Mouse (Mus musculus) hindbrain, embryonic 13.5 days (tissue): ENCODE data around the gene Acsm4. TPM values are rescaled to one million over a fixed set of nuclear protein-coding genes. Genes with fewer than 3 reads are reported as not detected.

ENCODE experiments used
- ATAC-seq: fragments of 200-750 bp; cut with Nextera tagmentation; 2 replicates; pipeline ENCODE4 v1.8.0; 2017; ENCODE audit warnings: moderate TSS enrichment; ENCODE audit not compliant: low FRiP score
- H3K27ac ChIP-seq: fragments of 300-500 bp; sonication (generic); 2 replicates; pipeline ENCODE4 v1.5.1; 2015; ENCODE audit warnings: inconsistent platforms, mild to moderate bottlenecking, moderate library complexity
- H3K27me3 ChIP-seq: fragments of 300-500 bp; sonication (generic); 2 replicates; pipeline ENCODE4 v1.6.1; 2015; ENCODE audit warnings: mild to moderate bottlenecking, inconsistent platforms
- H3K36me3 ChIP-seq: fragments of 300-500 bp; sonication (generic); 2 replicates; pipeline ENCODE4 v1.6.1; 2015; ENCODE audit warnings: mild to moderate bottlenecking, inconsistent platforms
- H3K4me1 ChIP-seq: fragments of 300-500 bp; sonication (generic); replicated peaks from 2 replicates; pipeline ENCODE4 v1.6.1; 2015; ENCODE audit warnings: inconsistent platforms
- H3K4me2 ChIP-seq: fragments of 300-500 bp; sonication (generic); 2 replicates; pipeline ENCODE4 v1.6.1; 2015; ENCODE audit warnings: inconsistent platforms, mild to moderate bottlenecking, moderate library complexity
- H3K4me3 ChIP-seq: fragments of 300-500 bp; sonication (generic); 2 replicates; pipeline ENCODE4 v1.5.1; 2015; ENCODE audit warnings: mild to moderate bottlenecking, inconsistent platforms
- H3K9ac ChIP-seq: fragments of 300-500 bp; sonication (generic); 2 replicates; pipeline ENCODE4 v1.6.1; 2015; ENCODE audit warnings: mild to moderate bottlenecking, inconsistent platforms
- H3K9me3 ChIP-seq: fragments of 300-500 bp; sonication (generic); 2 replicates; pipeline ENCODE4 v1.6.1; 2016; ENCODE audit warnings: inconsistent platforms
- WGBS: fragments of 180-500 bp; shearing (Covaris S2); methylation state at CpG from one replicate; pipeline ENCODE4 v1.1.7; 2015; 5-methylcytosine and 5-hydroxymethylcytosine counted together
- polyA plus RNA-seq: library from polyadenylated mRNA; unstranded; fragments of >200 nt; fragmentation: Nextera tagmentation; extraction: Ambion mirVana; gene quantifications from 2 replicates; pipeline ENCODE4 v1.2.1, GENCODE M21; 2015

The Acsm4 gene
- polyA plus RNA-seq, result not detected in 2 replicates

- Histone ChIP-seq H3K4me2 (no peak within 1 kb of the TSS), H3K9ac (no peak within 1 kb of the TSS), H3K9me3 (no peaks in the 10 kb centered on the region), H3K27ac (no peak within 1 kb of the TSS), H3K27me3 (no peaks in the 10 kb centered on the region), H3K4me3 (no peak within 1 kb of the TSS), H3K4me1 (no peaks in the 10 kb centered on the region), H3K36me3 (no peaks in the 10 kb centered on the region)
- 84% methylated on average over 5 of the region's 5 CpGs for WGBS
- ATAC-seq, result no peak
Observed at GRCm38 (mm10) chr7:119689726-119690125, at the start of gene Acsm4. Gene Acsm4, plus strand, starts transcription at chr7:119690026.

- Histone ChIP-seq H3K36me3 (no peaks in the 10 kb centered on the region), H3K9me3 (no peaks in the 10 kb centered on the region), H3K4me3 (no peak overlapping the region), H3K27ac (no peak overlapping the region), H3K27me3 (no peaks in the 10 kb centered on the region), H3K4me2 (no peak overlapping the region), H3K9ac (no peak overlapping the region), H3K4me1 (no peaks in the 10 kb centered on the region)
- ATAC-seq, result no peak
- 86% methylated on average over 5 of the region's 5 CpGs for WGBS
Observed at GRCm38 (mm10) chr7:119642307-119642706, 47.5 kb upstream of the Acsm4 start.

DNA sequence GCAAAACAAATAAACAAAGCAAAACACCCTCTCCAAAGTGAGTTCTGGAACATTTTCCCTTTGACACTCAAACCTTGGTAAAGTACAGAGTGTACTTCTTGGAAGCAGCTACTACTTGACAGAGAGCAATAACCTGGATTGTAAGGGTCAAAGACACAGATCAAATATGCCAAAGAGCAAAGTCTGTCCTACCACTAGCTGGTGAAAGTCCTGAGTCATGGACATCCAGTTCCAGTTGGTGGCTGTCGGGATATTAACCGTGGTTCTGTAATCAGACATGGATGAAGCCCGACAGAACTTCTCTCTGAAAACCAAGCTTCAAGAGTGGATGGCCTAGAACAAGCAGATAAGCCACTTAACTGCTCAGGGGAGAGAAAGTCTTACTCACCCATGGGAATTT lies 21.9 kb upstream of the Acsm4 start:
- Histone ChIP-seq H3K4me3 (no peak overlapping the region), H3K9me3 (no peaks in the 10 kb centered on the region), H3K4me1 (no peaks in the 10 kb centered on the region), H3K4me2 (no peak overlapping the region), H3K27ac (no peak overlapping the region), H3K36me3 (no peaks in the 10 kb centered on the region), H3K9ac (no peak overlapping the region), H3K27me3 (no peaks in the 10 kb centered on the region)
- no peak for ATAC-seq
- 88% methylated on average over 3 of the region's 3 CpGs for WGBS

- H3K4me3 ChIP-seq, result no peak overlapping the region
- H3K36me3 ChIP-seq, result no peaks in the 10 kb centered on the region
- ATAC-seq, result no peak
- no peaks in the 10 kb centered on the region for H3K27me3 ChIP-seq
- H3K9me3 ChIP-seq, result no peaks in the 10 kb centered on the region
- WGBS, result 70% methylated on average over 5 of the region's 5 CpGs
- H3K4me2 ChIP-seq, result no peak overlapping the region
- H3K4me1 ChIP-seq, result no peaks in the 10 kb centered on the region
- no peak overlapping the region for H3K9ac ChIP-seq
- no peak overlapping the region for H3K27ac ChIP-seq
Observed at GRCm38 (mm10) chr7:119670395-119670794, 19.4 kb upstream of the Acsm4 start.

GRCm38 (mm10) chr7:119670925-119671324 lies 18.9 kb upstream of the Acsm4 start:
- Histone ChIP-seq H3K9me3 (no peaks in the 10 kb centered on the region), H3K36me3 (no peaks in the 10 kb centered on the region), H3K27me3 (no peaks in the 10 kb centered on the region), H3K9ac (no peak overlapping the region), H3K27ac (no peak overlapping the region), H3K4me2 (no peak overlapping the region), H3K4me1 (no peaks in the 10 kb centered on the region), H3K4me3 (no peak overlapping the region)
- 44% methylated on average over 6 of the region's 6 CpGs for WGBS
- ATAC-seq, result no peak

DNA sequence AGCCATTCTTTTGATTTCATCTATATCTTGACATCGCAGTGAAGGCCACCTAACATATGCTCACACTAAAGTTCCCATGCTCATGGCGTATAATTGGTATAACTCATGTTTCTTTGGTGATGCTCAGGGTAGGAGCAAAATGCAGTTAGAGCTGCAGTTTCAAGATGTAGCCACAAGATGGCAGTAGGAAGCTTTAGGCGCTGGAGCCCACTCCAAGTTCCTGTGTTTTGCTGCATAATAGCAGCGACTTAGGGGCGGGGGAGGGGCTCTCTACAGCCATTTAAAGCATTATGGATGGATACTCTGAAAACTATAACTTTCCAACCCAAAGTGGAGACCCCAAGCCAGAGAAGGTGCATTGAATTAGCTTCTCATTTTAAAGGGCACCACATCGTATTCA lies 16.4 kb upstream of the Acsm4 start:
- H3K4me1 ChIP-seq, result no peaks in the 10 kb centered on the region
- WGBS, result 18% methylated on average over 6 of the region's 6 CpGs

GRCm38 (mm10) chr7:119680107-119680506 lies 9.7 kb upstream of the Acsm4 start:
- ATAC-seq, result no peak
- 77% methylated on average over 8 of the region's 8 CpGs for WGBS
- H3K27me3 ChIP-seq, result no peaks in the 10 kb centered on the region

More for the DNA sequence above, 16.4 kb upstream of the Acsm4 start:
- H3K4me2 ChIP-seq, result no peak overlapping the region
- no peak overlapping the region for H3K27ac ChIP-seq
- ATAC-seq, result peak; percentile 54; the same call in 1 of the 2 replicates
- no peaks in the 10 kb centered on the region for H3K9me3 ChIP-seq
- H3K27me3 ChIP-seq, result no peaks in the 10 kb centered on the region
- H3K36me3 ChIP-seq, result no peaks in the 10 kb centered on the region
- H3K9ac ChIP-seq, result no peak overlapping the region
- H3K4me3 ChIP-seq, result no peak overlapping the region

DNA sequence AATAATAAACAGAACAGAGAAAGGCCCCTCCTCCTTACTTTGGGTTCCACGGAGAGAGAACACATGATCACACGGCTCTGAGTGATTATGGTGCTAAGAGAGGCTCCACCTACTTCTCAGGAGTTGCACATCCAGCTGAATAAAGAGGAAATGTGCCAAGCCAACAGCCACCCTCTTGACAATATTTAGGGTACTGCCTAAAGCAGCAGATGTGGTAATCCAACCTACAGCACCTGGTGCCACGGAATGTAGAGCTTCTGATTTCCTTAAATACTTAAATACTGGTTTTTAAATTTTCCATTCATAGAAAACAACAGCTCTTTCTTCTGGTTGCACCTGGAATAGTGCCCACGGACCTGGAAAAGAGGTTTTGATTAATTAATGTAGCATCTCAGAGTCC lies 7.1 kb upstream of the Acsm4 start:
- no peak for ATAC-seq

More at GRCm38 (mm10) chr7:119680107-119680506, 9.7 kb upstream of the Acsm4 start:
- H3K36me3 ChIP-seq, result no peaks in the 10 kb centered on the region
- H3K4me2 ChIP-seq, result no peak overlapping the region
- no peak overlapping the region for H3K27ac ChIP-seq
- no peaks in the 10 kb centered on the region for H3K4me1 ChIP-seq
- no peak overlapping the region for H3K9ac ChIP-seq
- H3K9me3 ChIP-seq, result no peaks in the 10 kb centered on the region
- H3K4me3 ChIP-seq, result no peak overlapping the region

DNA sequence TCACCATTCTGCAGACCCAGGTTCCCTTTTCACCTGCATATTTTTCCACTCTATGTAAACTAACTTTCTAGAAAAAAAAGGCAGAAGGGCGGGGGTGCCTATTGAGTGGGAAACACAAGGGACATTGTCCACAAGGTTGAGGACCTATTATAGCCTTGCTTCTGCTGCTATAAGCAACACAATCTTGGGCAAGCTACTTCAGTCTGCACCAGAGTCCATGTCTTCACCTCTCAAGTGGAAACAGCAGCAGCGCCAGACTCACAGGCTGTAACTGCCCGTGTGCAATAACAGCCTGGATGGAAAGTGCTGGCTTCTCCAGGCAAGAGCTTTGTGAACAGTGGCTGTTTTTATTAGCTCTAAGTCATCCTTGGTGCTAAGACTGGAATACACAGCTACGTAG lies 2.5 kb downstream of the Acsm4 start:
- Histone ChIP-seq H3K9ac (no peak overlapping the region), H3K27ac (no peak overlapping the region), H3K27me3 (no peaks in the 10 kb centered on the region), H3K4me3 (no peak overlapping the region), H3K4me1 (no peaks in the 10 kb centered on the region), H3K4me2 (no peak overlapping the region), H3K9me3 (no peaks in the 10 kb centered on the region), H3K36me3 (no peaks in the 10 kb centered on the region)
- 87% methylated on average over 4 of the region's 4 CpGs for WGBS
- no peak for ATAC-seq

More for the DNA sequence above, 7.1 kb upstream of the Acsm4 start:
- Histone ChIP-seq H3K4me3 (no peak overlapping the region), H3K4me2 (no peak overlapping the region), H3K9ac (no peak overlapping the region), H3K9me3 (no peaks in the 10 kb centered on the region), H3K27me3 (no peaks in the 10 kb centered on the region), H3K4me1 (no peaks in the 10 kb centered on the region), H3K27ac (no peak overlapping the region), H3K36me3 (no peaks in the 10 kb centered on the region)
- 76% methylated on average over 4 of the region's 4 CpGs for whole genome bisulfite sequencing

DNA sequence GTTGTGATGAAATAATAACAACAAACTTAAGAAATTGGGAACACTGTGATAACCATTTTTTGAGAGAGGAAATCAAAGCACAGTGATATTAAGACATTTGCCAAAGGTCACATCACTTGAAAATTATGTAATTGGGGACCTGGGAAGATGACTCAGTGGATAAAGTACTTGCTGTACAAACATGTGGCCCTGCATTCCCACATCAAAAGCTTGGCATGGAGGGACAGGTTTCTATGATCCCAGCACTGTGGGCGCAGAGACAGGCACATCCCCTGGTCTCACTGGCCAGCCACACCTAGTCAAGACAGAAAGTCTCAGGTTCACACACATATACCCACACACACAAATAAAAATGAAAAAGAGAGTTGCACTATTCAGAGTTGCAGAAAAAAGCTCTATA lies 5.1 kb downstream of the Acsm4 start:
- no peak overlapping the region for H3K4me3 ChIP-seq
- H3K9me3 ChIP-seq, result no peaks in the 10 kb centered on the region
- 76% methylated on average over 1 of the region's 1 CpGs for WGBS
- no peak overlapping the region for H3K9ac ChIP-seq
- ATAC-seq, result no peak
- no peaks in the 10 kb centered on the region for H3K27me3 ChIP-seq
- no peak overlapping the region for H3K4me2 ChIP-seq
- H3K36me3 ChIP-seq, result no peaks in the 10 kb centered on the region
- no peaks in the 10 kb centered on the region for H3K4me1 ChIP-seq
- H3K27ac ChIP-seq, result no peak overlapping the region

GRCm38 (mm10) chr7:119714111-119714510 lies 24.3 kb downstream of the Acsm4 start:
- no peaks in the 10 kb centered on the region for H3K9me3 ChIP-seq
- no peaks in the 10 kb centered on the region for H3K4me1 ChIP-seq
- no peak overlapping the region for H3K27ac ChIP-seq
- no peak overlapping the region for H3K9ac ChIP-seq
- no peak for ATAC-seq
- WGBS, result 93% methylated on average over 7 of the region's 7 CpGs
- H3K4me3 ChIP-seq, result no peak overlapping the region
- peaks cover 39% of the 10 kb centered on the region for H3K36me3 ChIP-seq
- H3K27me3 ChIP-seq, result no peaks in the 10 kb centered on the region
- H3K4me2 ChIP-seq, result no peak overlapping the region

GRCm38 (mm10) chr7:119720253-119720946 lies 30.6 kb downstream of the Acsm4 start, which contains the start of gene Thumpd1:
Gene Thumpd1, minus strand, starts transcription at chr7:119720798.
- peak within 1 kb of the TSS; percentile 90 for H3K9ac ChIP-seq
- H3K4me1 ChIP-seq, result peaks cover 10% of the 10 kb centered on the region
- peak within 1 kb of the TSS; percentile 81 for H3K27ac ChIP-seq
- H3K27me3 ChIP-seq, result no peaks in the 10 kb centered on the region
- peak within 1 kb of the TSS; percentile 84 for H3K4me2 ChIP-seq
- H3K9me3 ChIP-seq, result no peaks in the 10 kb centered on the region
- peak; percentile 97 for ATAC-seq
- H3K4me3 ChIP-seq, result peak within 1 kb of the TSS; percentile 96
- under 1% methylated on average over 60 of the region's 60 CpGs for WGBS
- H3K36me3 ChIP-seq, result peaks cover 34% of the 10 kb centered on the region

DNA sequence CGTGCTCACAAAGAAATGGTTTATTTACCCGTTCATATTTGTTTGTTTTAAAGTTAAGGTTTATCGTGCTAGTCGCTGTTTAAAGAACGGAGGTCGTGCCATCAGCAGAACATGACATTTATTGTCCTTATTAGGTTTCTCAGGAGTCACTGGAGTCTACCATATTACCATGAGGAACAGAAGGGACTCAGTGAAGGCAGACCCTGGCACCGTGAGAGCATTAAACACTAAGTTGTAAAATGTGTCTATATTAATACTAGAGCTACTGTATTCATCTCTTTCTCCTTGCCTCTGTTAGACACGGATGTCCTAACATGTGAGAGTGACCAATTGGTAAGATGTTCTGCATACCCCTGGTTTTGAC lies 31.1 kb downstream of the Acsm4 start:
- H3K27me3 ChIP-seq, result no peaks in the 10 kb centered on the region
- H3K36me3 ChIP-seq, result peaks cover 29% of the 10 kb centered on the region
- H3K27ac ChIP-seq, result peak overlapping the region; percentile 81
- no peaks in the 10 kb centered on the region for H3K9me3 ChIP-seq
- H3K9ac ChIP-seq, result peak overlapping the region; percentile 90
- peak overlapping the region; percentile 84 for H3K4me2 ChIP-seq
- peaks cover 10% of the 10 kb centered on the region for H3K4me1 ChIP-seq
- 15% methylated on average over 8 of the region's 8 CpGs for WGBS
- peak; percentile 55 for ATAC-seq
- H3K4me3 ChIP-seq, result peak overlapping the region; percentile 96
